Mouse (Mus musculus): ENCODE data around the gene Tmem147.

DNA sequence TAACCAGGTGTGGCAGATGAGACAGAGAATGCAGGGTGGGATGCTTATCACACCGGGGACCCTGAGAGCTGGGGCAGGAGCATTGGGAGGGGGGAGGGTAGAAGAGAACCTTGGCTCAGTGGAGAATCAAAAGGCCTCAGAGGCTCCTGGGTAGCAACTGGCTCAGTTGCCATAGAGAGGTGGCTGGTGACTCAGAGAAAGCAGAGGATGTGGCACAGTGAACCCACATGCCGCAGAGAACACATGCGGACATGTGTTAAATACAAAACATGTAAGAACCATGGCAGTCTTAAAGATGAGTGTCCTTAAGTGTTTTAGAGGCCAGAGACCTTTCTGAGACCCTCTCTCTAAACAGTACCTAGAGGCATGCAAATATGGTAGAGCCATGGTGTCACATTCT lies 6.9 kb upstream of the Tmem147 start:
- no peak for TF ChIP-seq CTCF (IDR thresholded peaks at IDR 0.05; ENCODE audit: low read depth, low read length)
- no peak for TF ChIP-seq POLR2AphosphoS5 (IDR thresholded peaks at IDR 0.05; ENCODE audit: insufficient replicate concordance, low read depth, low read length)
- TF ChIP-seq GATA1 (IDR thresholded peaks at IDR 0.05; ENCODE audit: borderline replicate concordance, low read length): no peak
- TF ChIP-seq TAL1 (conservative IDR thresholded peaks at IDR 0.05; ENCODE audit: low read depth, low read length): no peak
- no peak for TF ChIP-seq GATA2 (IDR thresholded peaks at IDR 0.05; ENCODE audit: borderline replicate concordance, low read depth, low read length)

Data from G1E (cell line).